ENCODE assay signal across 1 mouse cellular context in the genomic region with DNA sequence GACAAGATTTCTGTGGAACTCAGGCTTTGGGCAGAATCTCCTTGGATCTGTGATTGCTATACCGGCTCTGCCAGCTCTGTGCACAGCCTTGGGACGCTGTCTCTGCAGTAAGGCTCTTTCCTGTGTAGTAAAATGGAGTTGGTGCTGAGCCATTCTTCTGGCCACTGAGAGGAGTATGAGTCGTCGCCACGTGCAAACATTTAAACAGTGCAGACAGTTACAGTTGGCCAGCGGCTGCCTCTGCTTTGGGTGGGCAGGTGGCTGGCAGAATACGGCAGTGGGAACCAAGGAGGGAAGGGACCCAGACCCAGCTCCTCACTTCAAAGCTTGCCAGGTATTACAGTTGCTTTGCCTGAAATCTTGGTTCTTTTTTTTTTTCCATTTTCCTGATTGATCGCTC.
TF ChIP-seq lines count a peak whose summit lies in the region.

No protein-coding gene starts in this region.

TF ChIP-seq in myocyte, 11 proteins besides CTCF, POLR2A, EP300 and RAD21 (continued from another document):
- TF ChIP-seq POLR2AphosphoS2 (IDR thresholded peaks at IDR 0.05; ENCODE audit: insufficient read length, low read depth) (no peak), TCF12 (IDR thresholded peaks at IDR 0.05; ENCODE audit: insufficient read depth, poor library complexity, severe bottlenecking) (no peak), MYOG (IDR thresholded peaks at IDR 0.05; ENCODE audit: control insufficient read depth in 1 of 3, insufficient read depth in 1 of 3, insufficient read length in 2 of 3, low read depth in 2 of 3) (peak in 2 of 3 experiments; percentile 9 to 65)
